Mouse (Mus musculus) CH12.LX (cell line): ENCODE results near the gene Klf7.

Experiments
- MEF2A ChIP-seq: IDR thresholded peaks from 2 replicates; pipeline ENCODE4 v1.6.1; 2014; ENCODE audit warnings: low read depth, mild to moderate bottlenecking, inconsistent platforms, low read length, improper control_type of control experiment, borderline replicate concordance
- NRF1 ChIP-seq: IDR thresholded peaks from 2 replicates; pipeline ENCODE4 v1.6.1; 2014; ENCODE audit warnings: low read depth, mild to moderate bottlenecking, inconsistent platforms, low read length, improper control_type of control experiment, moderate library complexity
- POLR2A ChIP-seq: IDR thresholded peaks from 2 replicates; pipeline ENCODE4 v1.6.1; 2011; ENCODE audit warnings: low read depth, mild to moderate bottlenecking, improper control_type of control experiment, low read length
- SMC3 ChIP-seq: IDR thresholded peaks from 2 replicates; pipeline ENCODE4 v1.6.1; 2011; ENCODE audit warnings: low read depth, low read length, improper control_type of control experiment
- USF2 ChIP-seq: conservative IDR thresholded peaks from 2 replicates; pipeline ENCODE4 v1.6.1; 2011; ENCODE audit warnings: low read depth, low read length, improper control_type of control experiment

DNA sequence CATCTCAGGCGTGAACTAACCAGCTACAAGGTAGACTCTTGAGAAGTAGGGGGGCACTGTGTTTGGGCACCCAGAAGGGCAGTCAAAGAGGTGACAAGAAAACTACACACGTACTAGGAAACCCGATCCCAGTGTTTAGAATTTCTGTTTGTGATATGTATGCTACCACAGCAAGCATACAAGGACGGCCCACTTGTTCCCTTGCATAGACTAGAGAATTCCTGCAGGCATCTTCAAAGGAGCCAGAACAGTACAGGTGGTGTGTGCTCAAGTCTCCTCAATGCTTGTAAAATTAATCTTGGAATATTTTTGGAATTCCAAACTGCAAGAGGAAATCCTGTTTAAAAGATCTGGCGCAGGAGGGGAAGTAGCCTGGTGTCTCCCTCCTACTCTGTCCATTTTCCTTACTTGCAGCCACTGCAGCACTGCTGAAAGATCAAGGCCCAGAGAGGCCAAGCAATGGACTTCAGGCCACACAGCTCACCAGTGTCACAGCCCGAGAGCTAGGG, 102.9 kb downstream of the Klf7 start:
- TF ChIP-seq POLR2A, result no peak
- TF ChIP-seq NRF1, result no peak
- TF ChIP-seq MEF2A, result no peak
- no peak for TF ChIP-seq SMC3
- no peak for TF ChIP-seq USF2
